Mouse (Mus musculus): ENCODE results near the gene Fbxw14. TPM values are rescaled to one million over a fixed set of nuclear protein-coding genes. Genes with fewer than 3 reads are reported as not detected.
"Not testable (repeated sequence)": the region's sequence is repeated elsewhere in the genome, so short reads cannot be mapped to it uniquely, and the experiment has no call there.

Fbxw14 gene
- not detected for total RNA-seq (2021)
- long read RNA-seq, experiment 1: 0 reads
- long read RNA-seq, experiment 2: 0 reads

DNA sequence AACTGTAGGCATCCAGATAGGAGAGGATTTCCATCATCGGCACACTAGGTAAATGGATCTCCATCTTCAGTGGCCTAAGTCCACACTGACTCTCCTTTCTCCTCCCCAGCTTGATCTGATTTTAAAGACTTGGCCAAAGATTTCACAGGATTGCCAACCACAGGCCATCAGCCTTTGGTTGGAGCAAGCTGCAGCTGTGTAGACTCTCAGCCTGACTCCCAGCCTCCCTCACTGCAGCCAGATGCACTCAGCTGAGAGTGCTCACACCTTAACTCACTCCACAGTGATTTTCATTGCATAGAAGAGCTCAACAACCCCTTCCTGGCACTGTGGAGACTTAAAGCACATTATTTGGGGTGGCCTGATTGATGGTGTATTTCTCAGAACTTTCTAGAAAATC, at the start of gene Fbxw14:
Fbxw14 (minus strand) TSS at position 101 of the 400 bp plus-strand sequence.
- not testable (repeated sequence) for DNase-seq

DNA sequence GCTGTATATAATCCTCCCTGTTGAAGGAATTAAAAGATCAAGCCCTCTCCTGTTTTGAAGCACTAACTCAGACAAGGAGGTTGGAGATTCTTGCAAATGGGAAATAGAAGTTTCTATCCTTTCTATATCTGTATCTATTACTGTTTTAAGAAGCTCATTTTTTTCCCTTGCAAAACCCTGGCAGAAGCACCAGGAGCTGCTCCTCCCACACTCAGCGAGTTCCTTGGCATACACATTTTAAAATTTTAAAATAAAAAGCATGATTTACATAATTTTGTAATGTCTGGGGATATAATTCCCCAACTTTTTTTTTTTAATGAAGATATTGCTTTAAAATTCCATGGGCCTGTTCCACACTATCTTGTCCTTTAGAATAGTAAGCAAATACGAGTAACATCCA, 24.4 kb downstream of the Fbxw14 start:
- no peak for DNase-seq

DNA sequence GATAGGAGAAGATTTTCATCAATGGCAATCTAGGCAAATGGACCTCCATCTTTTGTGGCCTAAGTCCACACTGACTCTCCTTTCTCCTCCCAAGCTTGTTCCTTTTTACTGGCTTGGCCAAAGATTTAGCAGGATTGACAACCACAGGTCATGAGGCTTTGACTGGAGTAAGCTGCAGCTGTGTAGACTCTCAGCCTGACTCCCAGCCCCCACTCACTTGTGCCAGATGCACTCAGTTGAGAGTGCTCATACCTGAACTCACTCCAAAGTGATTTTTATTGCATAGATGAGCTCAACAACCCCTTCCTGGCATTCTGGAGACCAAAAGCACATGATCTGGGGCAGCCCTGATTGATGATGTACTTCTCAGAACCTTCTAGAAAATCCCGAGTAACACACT, 52.8 kb downstream of the Fbxw14 start, which contains the start of gene Fbxw20:
Fbxw20 (minus strand) TSS at position 101 of the 400 bp plus-strand sequence.
- DNase-seq: no peak

Other genes with a start within 250 kb of the Fbxw14 start
- gene Shisa5, start 249.1 kb downstream of the Fbxw14 start, total RNA-seq (2021): 10 to 100 TPM; 12.9 to 21.6 TPM
- gene Trex1, start 227.9 kb downstream of the Fbxw14 start, total RNA-seq (2021): 10 to 100 TPM in 1 of 2 experiments, 1 to 10 TPM in 1; 9.7 to 10.5 TPM
- gene Atrip, start 213.6 kb downstream of the Fbxw14 start, total RNA-seq (2021): 1 to 10 TPM; 7.9 to 8.4 TPM
- gene Ccdc51, start 205.2 kb downstream of the Fbxw14 start, total RNA-seq (2021): 1 to 10 TPM; 6.9 to 7.5 TPM
- 100 to 1,000 TPM; 238 to 253 TPM for gene Tma7, start 205.1 kb downstream of the Fbxw14 start, total RNA-seq (2021)
- gene Plxnb1, start 192.3 kb downstream of the Fbxw14 start, total RNA-seq (2021): 1 to 10 TPM; 1.0 to 1.7 TPM
- gene Fbxw21, start 125.6 kb downstream of the Fbxw14 start, total RNA-seq (2021): not detected
- gene Fbxw13, start 91.7 kb downstream of the Fbxw14 start, total RNA-seq (2021): not detected
- gene Fbxw20, start 52.9 kb downstream of the Fbxw14 start, total RNA-seq (2021): not detected
- not detected for gene Fbxw28, start 52.0 kb upstream of the Fbxw14 start, total RNA-seq (2021)
- gene Fbxw22, start 116.6 kb upstream of the Fbxw14 start, total RNA-seq (2021): not detected
- not detected for gene Fbxw16, start 161.5 kb upstream of the Fbxw14 start, total RNA-seq (2021)
- gene Fbxw19, start 208.2 kb upstream of the Fbxw14 start, total RNA-seq (2021): not detected